Mouse (Mus musculus) kidney, adult 2 months (tissue): ENCODE measurements around the gene Tmem141. TPM values are rescaled to one million over a fixed set of nuclear protein-coding genes. Genes with fewer than 3 reads are reported as not detected.
A peak's percentile ranks its signal among the peaks of the same experiment; 100 is the strongest.

ENCODE experiments used
- DNase-seq: peaks from one replicate; pipeline ENCODE4 v3.0.0; 2021
- H3K27ac ChIP-seq: fragments of 200-500 bp; 2 replicates; pipeline ENCODE4 v1.5.1; 2012; ENCODE audit warnings: low read depth, low read length, control low read depth, inconsistent platforms; ENCODE audit not compliant: insufficient read depth
- H3K27me3 ChIP-seq: fragments of 200-500 bp; replicated peaks from 2 replicates; pipeline ENCODE4 v1.6.1; 2012; ENCODE audit warnings: mild to moderate bottlenecking, moderate library complexity, low read length, inconsistent platforms; ENCODE audit not compliant: control insufficient read depth, insufficient read depth
- H3K36me3 ChIP-seq: fragments of 200-500 bp; 2 replicates; pipeline ENCODE4 v1.6.1; 2012; ENCODE audit warnings: mild to moderate bottlenecking, moderate library complexity, low read length, inconsistent platforms; ENCODE audit not compliant: control insufficient read depth, insufficient read depth
- H3K4me1 ChIP-seq: fragments of 200-500 bp; 2 replicates; pipeline ENCODE4 v1.6.1; 2011; ENCODE audit warnings: low read length; ENCODE audit not compliant: control insufficient read depth, insufficient read depth
- H3K4me3 ChIP-seq: fragments of 200-500 bp; 2 replicates; pipeline ENCODE4 v1.5.1; 2011; ENCODE audit warnings: mild to moderate bottlenecking, low read depth, low read length, control low read depth; ENCODE audit not compliant: insufficient read depth
- CTCF ChIP-seq: fragments of 200-500 bp; conservative IDR thresholded peaks from 2 replicates; pipeline ENCODE4 v1.5.1; 2011; ENCODE audit warnings: low read depth, mild to moderate bottlenecking, control low read depth, low read length, moderate library complexity, mixed read lengths; ENCODE audit not compliant: insufficient read depth, insufficient read length
- POLR2A ChIP-seq: fragments of 200-500 bp; IDR thresholded peaks from one replicate; pipeline ENCODE4 v1.6.1; 2011; ENCODE audit warnings: low read depth, low read length, control low read depth
- WGBS: fragments of 180-500 bp; shearing (Covaris S2); methylation state at CpG from one replicate; pipeline ENCODE4 v1.1.7; 2018; 5-methylcytosine and 5-hydroxymethylcytosine counted together
- polyA plus RNA-seq: library from polyadenylated mRNA; depleted of rRNA; stranded (reverse); fragments of >200 nt; gene quantifications from 2 replicates; pipeline ENCODE4 v1.2.3, GENCODE M21; 2012

The Tmem141 gene
- polyA plus RNA-seq, 1 experiment = 37.7 TPM

DNA sequence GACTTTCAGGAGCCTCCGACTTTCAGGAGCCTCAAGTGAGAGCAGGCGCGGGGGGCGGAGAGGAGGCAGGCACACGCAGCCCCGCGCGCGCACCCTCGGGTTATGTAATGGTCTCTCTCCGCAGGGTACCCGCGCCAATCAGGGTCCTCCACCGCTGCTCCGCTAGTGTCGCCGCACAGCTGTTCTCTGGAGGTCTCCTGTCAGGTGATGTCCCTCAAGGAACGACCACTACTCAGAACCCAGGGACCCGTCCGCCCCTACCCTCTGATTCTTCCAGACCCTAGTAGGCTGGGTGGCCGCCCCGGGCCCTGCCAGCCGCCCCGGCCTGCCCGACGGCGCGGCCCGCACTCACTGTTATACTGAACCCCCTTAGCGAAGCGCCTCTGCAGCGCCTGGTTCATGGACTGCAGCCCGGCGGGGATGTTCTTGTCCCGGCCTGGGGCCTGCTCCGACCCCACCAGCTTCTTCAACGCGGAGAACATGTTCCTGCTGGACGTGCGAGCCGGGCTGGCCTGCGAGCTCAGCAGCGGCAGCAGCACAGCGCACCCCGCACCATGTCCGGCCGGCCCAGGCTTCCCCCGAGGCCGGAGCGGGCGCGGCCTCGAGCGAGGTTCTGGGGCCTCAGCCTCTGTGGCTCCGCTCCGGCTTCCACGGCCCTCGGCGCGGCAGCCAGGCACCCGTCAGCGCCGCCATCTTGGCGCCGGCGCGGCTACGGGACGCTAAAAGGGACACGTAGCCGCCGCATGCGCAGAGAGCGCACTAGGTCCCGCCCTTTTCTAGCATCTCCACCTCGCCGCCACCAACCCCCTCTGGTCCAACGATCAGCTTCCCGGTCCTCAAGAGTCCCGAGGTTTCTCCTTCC, 13.8 kb downstream of the Tmem141 start, which contains the start of gene Rabl6:
Gene Rabl6 (minus strand): TSS at position 761 of the 862 bp plus-strand sequence.
- peak within 1 kb of the TSS; percentile 96 for H3K4me3 ChIP-seq
- peak within 1 kb of the TSS; percentile 82 for H3K27ac ChIP-seq
- H3K36me3 ChIP-seq = no peaks in the 10 kb centered on the region
- TF ChIP-seq POLR2A (no peak), CTCF (no peak)
- DNase-seq = peak; percentile 93
- H3K27me3 ChIP-seq = no peaks in the 10 kb centered on the region
- under 1% methylated on average over 80 of the region's 80 CpGs for WGBS
- H3K4me1 ChIP-seq = peaks cover 5% of the 10 kb centered on the region; the same call in 1 of the 2 replicates

DNA sequence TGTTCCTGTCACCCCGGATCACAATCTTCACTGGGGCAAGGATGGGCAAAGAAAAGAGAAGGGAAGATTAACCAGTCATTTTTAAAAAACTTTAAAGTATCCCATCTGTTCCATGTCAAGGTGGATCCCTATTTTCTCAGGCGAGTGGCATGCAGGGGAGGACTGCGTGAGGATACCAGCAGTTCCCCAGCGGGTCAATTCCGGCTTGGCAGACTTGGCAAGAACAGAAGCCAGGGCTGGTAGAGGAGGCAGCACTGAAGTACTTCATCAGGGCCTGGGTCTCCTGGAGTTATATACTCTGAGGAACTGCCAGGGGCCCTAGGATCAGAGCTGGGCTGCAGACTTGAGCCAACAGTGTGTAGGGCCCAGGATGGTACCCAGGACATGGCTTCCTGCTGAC, 19.3 kb downstream of the Tmem141 start:
- peaks cover 5% of the 10 kb centered on the region; the same call in 1 of the 2 replicates for H3K4me1 ChIP-seq
- no peaks in the 10 kb centered on the region for H3K27me3 ChIP-seq
- no peak overlapping the region for H3K27ac ChIP-seq
- no peak for TF ChIP-seq CTCF
- WGBS = 90% methylated on average over 5 of the region's 5 CpGs
- H3K36me3 ChIP-seq = no peaks in the 10 kb centered on the region; the same call in 1 of the 2 replicates
- DNase-seq = no peak
- H3K4me3 ChIP-seq = no peak overlapping the region

DNA sequence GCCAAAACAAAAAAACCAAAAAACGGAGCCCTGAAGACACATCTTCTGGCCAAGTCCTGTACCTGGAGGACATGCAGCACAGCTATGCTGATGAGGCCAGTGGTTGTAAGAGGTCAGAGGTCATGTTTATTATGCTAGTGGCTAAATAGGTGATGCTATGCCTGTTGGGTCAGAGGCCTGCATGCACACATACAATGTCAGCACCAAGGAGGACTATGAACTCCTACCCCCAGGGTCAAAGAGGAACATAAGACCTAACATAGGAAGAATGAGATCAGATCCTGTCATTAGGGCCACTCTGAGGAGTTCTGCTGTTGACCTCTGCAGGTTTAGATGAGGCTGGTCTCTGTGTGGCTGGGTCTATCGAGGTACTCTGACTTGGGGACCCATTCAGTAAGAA, 21.8 kb downstream of the Tmem141 start:
- no peak overlapping the region for H3K4me3 ChIP-seq
- H3K27me3 ChIP-seq = no peaks in the 10 kb centered on the region
- H3K27ac ChIP-seq = no peak overlapping the region
- DNase-seq = no peak
- TF ChIP-seq CTCF (no peak), POLR2A (no peak)
- no peaks in the 10 kb centered on the region for H3K4me1 ChIP-seq
- H3K36me3 ChIP-seq = peaks cover 1% of the 10 kb centered on the region; the same call in 1 of the 2 replicates
- WGBS = 92% methylated on average over 2 of the region's 2 CpGs

DNA sequence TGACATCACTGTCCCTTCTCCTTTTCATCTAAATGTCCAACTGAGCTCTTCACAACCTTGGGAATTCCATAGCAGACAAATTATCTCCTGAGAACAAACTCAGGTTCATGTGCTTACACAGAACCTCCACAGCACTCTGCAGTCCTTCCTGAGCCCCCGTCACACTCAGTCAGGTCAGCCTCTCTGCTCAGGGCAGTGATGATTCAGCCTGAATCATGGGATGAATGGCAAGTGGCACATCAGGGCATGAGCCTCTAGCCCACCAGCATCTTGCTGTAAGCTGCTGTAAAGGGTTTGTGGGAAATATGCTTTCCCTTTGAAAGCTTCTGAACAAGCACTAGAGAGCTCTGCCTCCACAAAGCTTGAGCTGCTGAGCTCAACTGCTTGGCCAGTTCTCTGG, 23.1 kb downstream of the Tmem141 start:
- no peak for DNase-seq
- Histone ChIP-seq H3K27me3 (no peaks in the 10 kb centered on the region), H3K27ac (no peak overlapping the region), H3K4me3 (no peak overlapping the region), H3K36me3 (peaks cover 1% of the 10 kb centered on the region; the same call in 1 of the 2 replicates), H3K4me1 (no peaks in the 10 kb centered on the region)
- no peak for TF ChIP-seq CTCF
- no peak for TF ChIP-seq POLR2A
- 100% methylated on average over 1 of the region's 1 CpGs for WGBS

DNA sequence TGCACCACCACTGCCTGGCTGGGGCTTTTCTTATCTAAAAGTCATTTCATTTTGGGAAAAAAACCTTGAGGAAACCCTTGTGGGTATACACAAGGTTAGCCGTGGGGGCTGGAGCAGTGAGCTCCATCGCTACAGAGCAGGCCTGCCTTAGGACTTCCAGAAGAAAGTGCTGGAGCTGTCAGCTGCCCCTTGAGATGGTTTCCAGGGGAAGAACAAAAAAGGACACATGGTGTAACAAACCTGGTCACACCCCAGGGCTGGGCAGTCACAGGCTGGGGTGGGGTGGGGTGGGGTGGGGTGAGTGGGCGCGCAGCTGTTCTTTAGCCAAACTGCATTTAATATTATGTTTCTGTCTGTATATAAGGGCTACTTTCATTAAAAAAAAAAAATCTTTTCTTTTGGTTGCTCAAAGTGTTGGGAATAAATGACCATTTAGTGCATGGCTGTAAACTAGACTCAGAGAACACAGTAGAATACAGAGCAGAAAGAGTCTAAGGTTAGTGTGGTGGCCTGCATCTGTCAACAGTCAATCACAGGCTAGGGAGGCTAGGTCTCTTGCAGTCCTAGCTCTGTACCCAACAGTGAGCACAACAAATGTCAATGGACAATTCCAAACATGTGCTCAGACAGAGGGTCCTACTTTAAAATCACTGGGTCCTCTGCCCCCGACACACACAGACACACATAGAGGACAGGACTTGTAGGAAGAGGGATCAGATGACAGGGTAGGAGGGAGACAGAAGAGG, 24.9 kb downstream of the Tmem141 start:
- no peak for DNase-seq
- no peaks in the 10 kb centered on the region for H3K27me3 ChIP-seq
- no peak overlapping the region for H3K4me3 ChIP-seq
- H3K4me1 ChIP-seq = no peaks in the 10 kb centered on the region
- TF ChIP-seq CTCF (no peak), POLR2A (no peak)
- no peak overlapping the region for H3K27ac ChIP-seq
- H3K36me3 ChIP-seq = peaks cover 3% of the 10 kb centered on the region
- 91% methylated on average over 5 of the region's 5 CpGs for WGBS

DNA sequence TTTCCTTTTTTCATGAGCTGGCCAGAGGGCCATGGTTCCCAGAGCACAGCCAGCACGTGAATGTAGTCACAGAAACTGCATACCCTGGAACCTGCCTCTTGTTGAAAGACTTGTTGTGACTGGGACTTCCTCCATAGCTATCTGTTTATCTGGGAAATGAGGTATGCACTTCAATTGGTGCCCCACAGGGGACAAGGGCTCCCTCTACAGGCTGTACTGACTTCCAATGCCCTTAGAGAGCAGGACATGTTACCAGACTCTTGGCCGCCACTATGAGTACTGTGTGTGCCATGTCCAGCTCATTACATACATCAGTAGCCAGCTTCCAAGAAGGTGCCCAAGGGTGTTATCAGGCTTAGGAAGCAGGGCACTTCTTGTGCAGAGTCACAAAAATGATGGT, 29.9 kb downstream of the Tmem141 start:
- Histone ChIP-seq H3K4me1 (no peaks in the 10 kb centered on the region), H3K36me3 (peaks cover 3% of the 10 kb centered on the region), H3K27me3 (no peaks in the 10 kb centered on the region), H3K4me3 (no peak overlapping the region), H3K27ac (no peak overlapping the region)
- WGBS = 65% methylated on average over 2 of the region's 2 CpGs
- DNase-seq = peak; percentile 59
- TF ChIP-seq POLR2A (no peak), CTCF (peak; percentile 68)

DNA sequence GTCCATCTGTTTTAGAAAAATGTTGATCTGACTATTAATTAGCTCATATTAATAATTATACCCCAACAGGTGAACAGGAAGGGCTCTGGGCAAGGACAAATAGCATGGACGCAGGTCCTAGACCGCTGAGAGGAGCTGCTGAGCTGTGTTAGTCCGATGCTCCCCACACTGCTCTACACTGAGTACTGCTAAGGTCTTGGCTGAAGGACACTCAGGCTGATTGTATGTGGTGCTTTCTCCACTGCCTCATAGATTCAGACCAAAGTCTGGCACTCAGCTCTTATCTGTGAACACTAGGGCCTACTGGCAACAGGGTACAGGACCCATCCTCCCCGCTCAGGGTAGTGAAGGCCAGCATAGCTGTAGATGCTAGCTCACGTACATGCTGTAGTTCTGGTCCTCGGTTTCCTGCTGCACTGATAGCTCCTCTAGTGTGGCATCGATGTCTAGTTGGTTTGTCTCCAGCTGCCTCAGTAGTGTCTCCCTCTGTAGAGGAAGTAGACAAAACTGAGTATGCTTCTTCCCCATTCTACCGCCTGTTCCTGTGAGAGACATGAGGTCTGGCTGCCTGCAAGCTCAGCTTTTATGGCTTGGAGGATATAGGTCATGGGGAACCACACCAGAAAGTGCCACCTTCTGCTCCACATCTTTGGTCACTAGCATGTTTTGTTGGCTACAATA, 33.4 kb downstream of the Tmem141 start:
- H3K36me3 ChIP-seq = peaks cover 2% of the 10 kb centered on the region; the same call in 1 of the 2 replicates
- WGBS = 88% methylated on average over 8 of the region's 8 CpGs
- no peaks in the 10 kb centered on the region for H3K4me1 ChIP-seq
- DNase-seq = no peak
- H3K27me3 ChIP-seq = no peaks in the 10 kb centered on the region
- TF ChIP-seq CTCF (no peak), POLR2A (no peak)
- no peak overlapping the region for H3K4me3 ChIP-seq
- H3K27ac ChIP-seq = no peak overlapping the region
